Mouse (Mus musculus): ENCODE data around the gene Stard3nl. TPM values are rescaled to one million over a fixed set of nuclear protein-coding genes. Genes with fewer than 3 reads are reported as not detected.

Stard3nl gene
- total RNA-seq (2023), result 12.1 to 24.4 TPM (median 17.2 TPM) in 4 replicates

DNA sequence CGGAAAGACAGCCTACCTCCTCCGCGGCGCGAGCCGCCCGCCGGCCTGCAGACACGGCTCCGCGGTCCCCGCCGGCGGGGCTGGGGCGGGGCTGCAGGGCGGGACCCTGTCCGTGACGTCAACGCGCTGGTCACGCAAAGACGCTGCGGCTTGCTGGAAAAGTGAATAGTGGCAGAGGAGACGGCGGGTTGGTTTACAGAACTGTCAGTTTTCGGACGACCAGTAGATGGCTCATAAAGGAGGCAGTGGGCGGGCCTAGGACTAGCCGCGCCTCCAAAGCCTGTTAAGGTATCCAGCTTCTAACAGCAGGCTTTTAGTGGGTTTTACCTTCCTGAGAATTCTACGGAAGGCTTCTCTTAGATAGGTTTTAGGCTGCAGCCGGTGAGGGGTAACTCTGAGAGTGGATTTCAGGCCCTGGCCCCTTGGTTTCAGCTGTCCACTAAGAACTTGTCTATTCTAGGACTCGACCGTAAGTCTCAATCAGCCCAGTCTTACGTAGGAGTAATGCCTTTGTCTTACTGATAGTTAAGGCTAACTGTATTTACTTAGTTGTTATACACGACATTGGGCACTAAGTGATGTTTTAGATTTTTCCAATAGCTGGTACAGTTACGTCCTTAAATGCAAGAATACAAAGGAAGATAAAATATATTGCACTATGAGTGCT lies at the start of gene Stard3nl:
Stard3nl (minus strand) TSS at position 108 of the 667 bp plus-strand sequence.

Other genes starting within 250 kb of the Stard3nl start
- gene Epdr1, start 224.1 kb upstream of the Stard3nl start, total RNA-seq (2023), result 0.89 TPM in 1 of 4 replicates, not detected in the others
- gene Sfrp4, start 227.3 kb upstream of the Stard3nl start, total RNA-seq (2023), result not detected in 4 replicates